Mouse (Mus musculus): ENCODE results near the gene Frem1. TPM values are rescaled to one million over a fixed set of nuclear protein-coding genes. Genes with fewer than 3 reads are reported as not detected.
A peak's percentile ranks its signal among the peaks of the same experiment; 100 is the strongest.

Gene Frem1
- polyA plus RNA-seq, 1 experiment from 2014 or later = 6.6 TPM

GRCm38 (mm10) chr4:83051176-83051575 lies 963 bp downstream of the Frem1 start:
- Histone ChIP-seq H3K4me1 (replicated peaks) (0 out of 2 replicates have a peak, but pooled peaks cover 7% of the 10 kb centered on the region), H3K36me3 (no peaks in the 10 kb centered on the region), H3K4me2 (replicated peaks) (peak overlapping the region; percentile 55), H3K9ac (peak overlapping the region; percentile 47; the same call in 1 of the 2 replicates), H3K27ac (peak overlapping the region; percentile 77; the same call in 1 of the 2 replicates), H3K9me3 (no peaks in the 10 kb centered on the region), H3K27me3 (replicated peaks) (no peaks in the 10 kb centered on the region), H3K4me3 (replicated peaks) (peak overlapping the region; percentile 38)
- no peak for ATAC-seq
- WGBS = 11% methylated on average over 8 of the region's 8 CpGs

- Histone ChIP-seq H3K4me2 (replicated peaks) (peak overlapping the region; percentile 55), H3K27ac (no peak overlapping the region), H3K4me3 (replicated peaks) (peak overlapping the region; percentile 38), H3K9me3 (no peaks in the 10 kb centered on the region), H3K27me3 (replicated peaks) (no peaks in the 10 kb centered on the region), H3K36me3 (no peaks in the 10 kb centered on the region), H3K9ac (0 out of 2 replicates have a peak overlapping the region, but pooled peaks have one; percentile 18), H3K4me1 (replicated peaks) (0 out of 2 replicates have a peak, but pooled peaks cover 7% of the 10 kb centered on the region)
- no peak for ATAC-seq
- 39% methylated on average over 5 of the region's 5 CpGs for WGBS
Observed at GRCm38 (mm10) chr4:83050151-83050796, 1.9 kb downstream of the Frem1 start.

- peak overlapping the region; percentile 55 for H3K4me2 ChIP-seq (replicated peaks)
- H3K36me3 ChIP-seq = no peaks in the 10 kb centered on the region
- H3K4me1 ChIP-seq (replicated peaks) = 0 out of 2 replicates have a peak, but pooled peaks cover 7% of the 10 kb centered on the region
- whole genome bisulfite sequencing = 41% methylated on average over 3 of the region's 3 CpGs
- no peak overlapping the region for H3K4me3 ChIP-seq (replicated peaks)
- no peaks in the 10 kb centered on the region for H3K27me3 ChIP-seq (replicated peaks)
- no peak overlapping the region for H3K27ac ChIP-seq
- H3K9ac ChIP-seq = no peak overlapping the region
- ATAC-seq = no peak
- no peaks in the 10 kb centered on the region for H3K9me3 ChIP-seq
Observed at GRCm38 (mm10) chr4:83049288-83049687, 2.9 kb downstream of the Frem1 start.

GRCm38 (mm10) chr4:83048561-83048960 lies 3.6 kb downstream of the Frem1 start:
- no peak overlapping the region for H3K9ac ChIP-seq
- ATAC-seq = no peak
- no peak overlapping the region for H3K27ac ChIP-seq
- no peak overlapping the region for H3K4me3 ChIP-seq (replicated peaks)
- 28% methylated on average over 2 of the region's 2 CpGs for WGBS
- H3K27me3 ChIP-seq (replicated peaks) = no peaks in the 10 kb centered on the region
- no peaks in the 10 kb centered on the region for H3K36me3 ChIP-seq
- H3K4me1 ChIP-seq (replicated peaks) = 0 out of 2 replicates have a peak, but pooled peaks cover 7% of the 10 kb centered on the region
- H3K4me2 ChIP-seq (replicated peaks) = peak overlapping the region; percentile 55
- no peaks in the 10 kb centered on the region for H3K9me3 ChIP-seq

GRCm38 (mm10) chr4:83046806-83047205 lies 5.3 kb downstream of the Frem1 start:
- Histone ChIP-seq H3K36me3 (no peaks in the 10 kb centered on the region), H3K9me3 (no peaks in the 10 kb centered on the region), H3K27ac (no peak overlapping the region), H3K4me2 (replicated peaks) (no peak overlapping the region), H3K4me3 (replicated peaks) (no peak overlapping the region), H3K9ac (no peak overlapping the region), H3K4me1 (replicated peaks) (0 out of 2 replicates have a peak, but pooled peaks cover 7% of the 10 kb centered on the region), H3K27me3 (replicated peaks) (no peaks in the 10 kb centered on the region)
- ATAC-seq = no peak
- 52% methylated on average over 2 of the region's 2 CpGs for WGBS

GRCm38 (mm10) chr4:83046069-83046468 lies 6.1 kb downstream of the Frem1 start:
- Histone ChIP-seq H3K4me2 (replicated peaks) (no peak overlapping the region), H3K4me3 (replicated peaks) (no peak overlapping the region), H3K9me3 (no peaks in the 10 kb centered on the region), H3K27ac (no peak overlapping the region), H3K27me3 (replicated peaks) (no peaks in the 10 kb centered on the region), H3K9ac (no peak overlapping the region), H3K36me3 (no peaks in the 10 kb centered on the region), H3K4me1 (replicated peaks) (0 out of 2 replicates have a peak, but pooled peaks cover 7% of the 10 kb centered on the region)
- no peak for ATAC-seq
- WGBS = 92% methylated on average over 3 of the region's 3 CpGs

- H3K36me3 ChIP-seq = no peaks in the 10 kb centered on the region
- no peak for ATAC-seq
- H3K27ac ChIP-seq = no peak overlapping the region
- H3K9me3 ChIP-seq = no peaks in the 10 kb centered on the region
- WGBS = 73% methylated on average over 6 of the region's 6 CpGs
- no peak overlapping the region for H3K4me3 ChIP-seq (replicated peaks)
- no peak overlapping the region for H3K4me2 ChIP-seq (replicated peaks)
- H3K27me3 ChIP-seq (replicated peaks) = no peaks in the 10 kb centered on the region
- H3K4me1 ChIP-seq (replicated peaks) = 0 out of 2 replicates have a peak, but pooled peaks cover 6% of the 10 kb centered on the region
- H3K9ac ChIP-seq = no peak overlapping the region
Observed at GRCm38 (mm10) chr4:83045266-83045665, 6.9 kb downstream of the Frem1 start.

- Histone ChIP-seq H3K27ac (no peak overlapping the region), H3K4me3 (replicated peaks) (no peak overlapping the region), H3K9ac (no peak overlapping the region), H3K4me2 (replicated peaks) (no peak overlapping the region), H3K27me3 (replicated peaks) (no peaks in the 10 kb centered on the region), H3K36me3 (no peaks in the 10 kb centered on the region), H3K4me1 (replicated peaks) (no peaks in the 10 kb centered on the region), H3K9me3 (no peaks in the 10 kb centered on the region)
- ATAC-seq = no peak
- WGBS = 69% methylated on average over 3 of the region's 3 CpGs
Observed at GRCm38 (mm10) chr4:83040780-83041179, 11.4 kb downstream of the Frem1 start.

GRCm38 (mm10) chr4:83032780-83033179 lies 19.4 kb downstream of the Frem1 start:
- H3K36me3 ChIP-seq = no peaks in the 10 kb centered on the region
- no peaks in the 10 kb centered on the region for H3K9me3 ChIP-seq
- H3K4me2 ChIP-seq (replicated peaks) = no peak overlapping the region
- no peak for ATAC-seq
- H3K4me1 ChIP-seq (replicated peaks) = no peaks in the 10 kb centered on the region
- H3K27me3 ChIP-seq (replicated peaks) = no peaks in the 10 kb centered on the region
- H3K4me3 ChIP-seq (replicated peaks) = no peak overlapping the region
- H3K27ac ChIP-seq = no peak overlapping the region
- H3K9ac ChIP-seq = no peak overlapping the region
- WGBS = 58% methylated on average over 1 of the region's 1 CpGs

- no peak overlapping the region for H3K9ac ChIP-seq
- H3K36me3 ChIP-seq = no peaks in the 10 kb centered on the region
- ATAC-seq = no peak
- no peaks in the 10 kb centered on the region for H3K9me3 ChIP-seq
- WGBS = 62% methylated on average over 3 of the region's 3 CpGs
- no peak overlapping the region for H3K27ac ChIP-seq
- H3K27me3 ChIP-seq (replicated peaks) = no peaks in the 10 kb centered on the region
- no peak overlapping the region for H3K4me2 ChIP-seq (replicated peaks)
- H3K4me1 ChIP-seq (replicated peaks) = no peaks in the 10 kb centered on the region
- no peak overlapping the region for H3K4me3 ChIP-seq (replicated peaks)
Observed at GRCm38 (mm10) chr4:83031591-83031990, 20.5 kb downstream of the Frem1 start.

- Histone ChIP-seq H3K27me3 (replicated peaks) (no peaks in the 10 kb centered on the region), H3K9me3 (no peaks in the 10 kb centered on the region), H3K27ac (no peak overlapping the region), H3K4me2 (replicated peaks) (no peak overlapping the region), H3K4me3 (replicated peaks) (no peak overlapping the region), H3K4me1 (replicated peaks) (no peaks in the 10 kb centered on the region), H3K36me3 (no peaks in the 10 kb centered on the region), H3K9ac (no peak overlapping the region)
- no peak for ATAC-seq
- 76% methylated on average over 6 of the region's 6 CpGs for WGBS
Observed at GRCm38 (mm10) chr4:83030097-83030496, 22.0 kb downstream of the Frem1 start.

GRCm38 (mm10) chr4:83020759-83021555 lies 31.2 kb downstream of the Frem1 start:
- ATAC-seq = no peak
- Histone ChIP-seq H3K4me3 (replicated peaks) (no peak overlapping the region), H3K9ac (no peak overlapping the region), H3K4me2 (replicated peaks) (no peak overlapping the region), H3K4me1 (replicated peaks) (no peaks in the 10 kb centered on the region), H3K27ac (no peak overlapping the region), H3K9me3 (no peaks in the 10 kb centered on the region), H3K36me3 (no peaks in the 10 kb centered on the region), H3K27me3 (replicated peaks) (no peaks in the 10 kb centered on the region)
- 45% methylated on average over 15 of the region's 15 CpGs for WGBS
